Mouse (Mus musculus) bone marrow macrophage, adult 2 months (primary cell): ENCODE data around the gene Zbtb16.

ENCODE experiments used
- CTCF ChIP-seq: IDR thresholded peaks from 2 replicates; pipeline ENCODE4 v1.5.1; 2012; ENCODE audit warnings: low read depth, mild to moderate bottlenecking, low read length, moderate library complexity
- POLR2A ChIP-seq: IDR thresholded peaks from 2 replicates; pipeline ENCODE4 v1.6.1; 2012; ENCODE audit warnings: mild to moderate bottlenecking, low read depth, low read length, borderline replicate concordance

- TF ChIP-seq CTCF = no peak
- TF ChIP-seq POLR2A = no peak
These were observed 169.3 kb downstream of the Zbtb16 start for GRCm38 (mm10) chr9:48666702-48667101.
